Mouse (Mus musculus): ENCODE results near the gene Ugt1a2.
A peak's percentile ranks its signal among the peaks of the same experiment; 100 is the strongest.
"Not testable (repeated sequence)": the region's sequence is repeated elsewhere in the genome, so short reads cannot be mapped to it uniquely, and the experiment has no call there.

The Ugt1a2 gene

GRCm38 (mm10) chr1:88200456-88200855, at the start of gene Ugt1a2:
TSS of gene Ugt1a2 (plus strand) at chr1:88200601.
- DNase-seq (ENCODE audit: low read depth, low spot score), result no peak

- DNase-seq (ENCODE audit: low read depth, low spot score), result no peak
Observed at GRCm38 (mm10) chr1:88158430-88158829, 42.0 kb upstream of the Ugt1a2 start.

GRCm38 (mm10) chr1:88165711-88166110, 34.7 kb upstream of the Ugt1a2 start, which contains the start of gene Ugt1a5:
TSS of gene Ugt1a5 (plus strand) at chr1:88166012.
- DNase-seq (ENCODE audit: low read depth, low spot score), result no peak

GRCm38 (mm10) chr1:88172190-88172589, 28.2 kb upstream of the Ugt1a2 start:
- not testable (repeated sequence) for DNase-seq (ENCODE audit: low read depth, low spot score)

GRCm38 (mm10) chr1:88179657-88180056, 20.7 kb upstream of the Ugt1a2 start:
- no peak for DNase-seq (ENCODE audit: low read depth, low spot score)

GRCm38 (mm10) chr1:88186325-88186935, 14.0 kb upstream of the Ugt1a2 start:
- no peak for DNase-seq (ENCODE audit: low read depth, low spot score)

- DNase-seq (ENCODE audit: low read depth, low spot score), result no peak
Observed at GRCm38 (mm10) chr1:88192136-88192535, 8.3 kb upstream of the Ugt1a2 start.

- no peak for DNase-seq (ENCODE audit: low read depth, low spot score)
Observed at GRCm38 (mm10) chr1:88195687-88196086, 4.7 kb upstream of the Ugt1a2 start.

GRCm38 (mm10) chr1:88197443-88197842, 3.0 kb upstream of the Ugt1a2 start:
- DNase-seq (ENCODE audit: low read depth, low spot score), result no peak

GRCm38 (mm10) chr1:88199996-88200395, 405 bp upstream of the Ugt1a2 start:
- no peak for DNase-seq (ENCODE audit: low read depth, low spot score)

GRCm38 (mm10) chr1:88205294-88205922, 5.0 kb downstream of the Ugt1a2 start, which contains the start of gene Dnajb3:
TSS of gene Dnajb3 (minus strand) at chr1:88205782.
- no peak for DNase-seq (ENCODE audit: low read depth, low spot score)

- no peak for DNase-seq (ENCODE audit: low read depth, low spot score)
Observed at GRCm38 (mm10) chr1:88206843-88207479, 6.6 kb downstream of the Ugt1a2 start.

- peak; percentile 2 for DNase-seq (ENCODE audit: low read depth, low spot score)
Observed at GRCm38 (mm10) chr1:88211812-88212211, 11.4 kb downstream of the Ugt1a2 start, which contains the start of gene Ugt1a1. TSS of gene Ugt1a1 (plus strand) at chr1:88211959.

- peak; percentile 5 for DNase-seq (ENCODE audit: low read depth, low spot score)
Observed at GRCm38 (mm10) chr1:88212341-88213045, 12.1 kb downstream of the Ugt1a2 start.

GRCm38 (mm10) chr1:88213061-88213460, 12.7 kb downstream of the Ugt1a2 start:
- DNase-seq (ENCODE audit: low read depth, low spot score), result peak; percentile 7

GRCm38 (mm10) chr1:88213766-88214461, 13.5 kb downstream of the Ugt1a2 start:
- peak; percentile 10 for DNase-seq (ENCODE audit: low read depth, low spot score)

GRCm38 (mm10) chr1:88214462-88214952, 14.1 kb downstream of the Ugt1a2 start:
- DNase-seq (ENCODE audit: low read depth, low spot score), result peak; percentile 4

GRCm38 (mm10) chr1:88215466-88216380, 15.3 kb downstream of the Ugt1a2 start:
- peak; percentile 4 for DNase-seq (ENCODE audit: low read depth, low spot score)

GRCm38 (mm10) chr1:88216551-88216950, 16.1 kb downstream of the Ugt1a2 start:
- no peak for DNase-seq (ENCODE audit: low read depth, low spot score)

- peak; percentile 11 for DNase-seq (ENCODE audit: low read depth, low spot score)
Observed at GRCm38 (mm10) chr1:88217144-88217543, 16.7 kb downstream of the Ugt1a2 start.

All from 3T3-L1 (cell line).